Mouse (Mus musculus) embryonic facial prominence, embryonic 12.5 days (tissue): Measurements from ENCODE around the gene Sympk. TPM values are rescaled to one million over a fixed set of nuclear protein-coding genes. Genes with fewer than 3 reads are reported as not detected.
A peak's percentile ranks its signal among the peaks of the same experiment; 100 is the strongest.

Experiments used
- ATAC-seq: fragments of 200-750 bp; cut with Nextera tagmentation; 2 replicates; pipeline ENCODE4 v1.8.0; 2017; ENCODE audit not compliant: insufficient number of reproducible peaks, insufficient read depth, low FRiP score, low TSS enrichment
- H3K27ac ChIP-seq: fragments of 300-500 bp; sonication (generic); 2 replicates; pipeline ENCODE4 v1.5.1; 2016; ENCODE audit warnings: mild to moderate bottlenecking
- H3K27me3 ChIP-seq: fragments of 300-500 bp; sonication (generic); 2 replicates; pipeline ENCODE4 v1.6.1; 2016; ENCODE audit warnings: mild to moderate bottlenecking, moderate library complexity
- H3K36me3 ChIP-seq: fragments of 300-500 bp; sonication (generic); 2 replicates; pipeline ENCODE4 v1.6.1; 2016; ENCODE audit warnings: mild to moderate bottlenecking
- H3K4me1 ChIP-seq: fragments of 300-500 bp; sonication (generic); 2 replicates; pipeline ENCODE4 v1.6.1; 2016
- H3K4me2 ChIP-seq: fragments of 300-500 bp; sonication (generic); replicated peaks from 2 replicates; pipeline ENCODE4 v1.6.1; 2016; ENCODE audit warnings: mild to moderate bottlenecking, moderate library complexity
- H3K4me3 ChIP-seq: fragments of 300-500 bp; sonication (generic); 2 replicates; pipeline ENCODE4 v1.5.1; 2016; ENCODE audit warnings: mild to moderate bottlenecking
- H3K9ac ChIP-seq: fragments of 300-500 bp; sonication (generic); 2 replicates; pipeline ENCODE4 v1.6.1; 2016; ENCODE audit warnings: mild to moderate bottlenecking, moderate library complexity
- H3K9me3 ChIP-seq: fragments of 300-500 bp; sonication (generic); 2 replicates; pipeline ENCODE4 v1.6.1; 2016; ENCODE audit warnings: mild to moderate bottlenecking, moderate library complexity
- WGBS: fragments of 180-500 bp; shearing (Covaris S2); methylation state at CpG from one replicate; pipeline ENCODE4 v1.1.7; 2016; 5-methylcytosine and 5-hydroxymethylcytosine counted together
- polyA plus RNA-seq: library from polyadenylated mRNA; unstranded; fragments of >200 nt; fragmentation: Nextera tagmentation; extraction: Ambion mirVana; gene quantifications from 2 replicates; pipeline ENCODE4 v1.2.1, GENCODE M21; 2016

Gene Sympk
- polyA plus RNA-seq, 1 experiment from 2014 or later = 51.8 TPM

- Histone ChIP-seq H3K27me3 (no peaks in the 10 kb centered on the region), H3K4me2 (0 out of 2 replicates have a peak overlapping the region, but pooled peaks have one; percentile 28), H3K4me1 (peaks cover 36% of the 10 kb centered on the region), H3K36me3 (peaks cover 52% of the 10 kb centered on the region), H3K4me3 (no peak overlapping the region), H3K9ac (0 out of 2 replicates have a peak overlapping the region, but pooled peaks have one; percentile 11), H3K9me3 (no peaks in the 10 kb centered on the region), H3K27ac (peak overlapping the region; percentile 38; the same call in 1 of the 2 replicates)
- WGBS = 15% methylated on average over 6 of the region's 6 CpGs
- no peak for ATAC-seq
These were observed 61.3 kb downstream of the Sympk start for GRCm38 (mm10) chr7:19085495-19085894.

GRCm38 (mm10) chr7:19086042-19086441, 61.9 kb downstream of the Sympk start:
- no peak overlapping the region for H3K27ac ChIP-seq
- H3K4me2 ChIP-seq = peak overlapping the region; percentile 28; the same call in 1 of the 2 replicates
- peaks cover 50% of the 10 kb centered on the region for H3K36me3 ChIP-seq
- H3K9ac ChIP-seq = no peak overlapping the region
- no peak overlapping the region for H3K4me3 ChIP-seq
- no peaks in the 10 kb centered on the region for H3K27me3 ChIP-seq
- H3K9me3 ChIP-seq = no peaks in the 10 kb centered on the region
- no peak for ATAC-seq
- WGBS = 11% methylated on average over 14 of the region's 14 CpGs
- H3K4me1 ChIP-seq = peaks cover 36% of the 10 kb centered on the region

- Histone ChIP-seq H3K9me3 (no peaks in the 10 kb centered on the region), H3K27me3 (no peaks in the 10 kb centered on the region), H3K27ac (no peak overlapping the region), H3K36me3 (peaks cover 46% of the 10 kb centered on the region), H3K4me3 (no peak overlapping the region), H3K4me1 (peaks cover 36% of the 10 kb centered on the region), H3K4me2 (no peak overlapping the region), H3K9ac (no peak overlapping the region)
- 62% methylated on average over 18 of the region's 18 CpGs for WGBS
- ATAC-seq = no peak
These were observed 62.6 kb downstream of the Sympk start for GRCm38 (mm10) chr7:19086760-19087159.

DNA sequence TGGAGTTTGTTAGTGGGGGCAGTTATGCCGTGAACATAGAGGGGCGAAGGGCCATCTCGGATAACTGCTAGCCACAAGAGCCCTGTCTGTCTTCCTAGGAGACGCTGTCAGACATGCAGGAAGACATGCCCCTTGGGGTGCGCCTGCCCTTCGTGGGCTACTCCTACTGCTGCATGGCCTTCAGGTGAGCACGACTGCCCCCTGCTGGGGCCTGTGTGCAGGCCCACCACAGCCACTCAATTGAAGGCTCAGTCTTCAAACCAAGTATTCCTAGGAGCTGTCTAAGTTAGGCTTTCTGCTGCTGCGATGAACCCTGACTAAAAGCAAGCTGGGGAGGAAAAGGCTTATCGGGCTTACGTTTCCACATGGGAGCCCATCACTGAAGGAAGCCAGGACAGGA, 64.6 kb downstream of the Sympk start:
- Histone ChIP-seq H3K36me3 (peaks cover 31% of the 10 kb centered on the region), H3K27me3 (no peaks in the 10 kb centered on the region), H3K9me3 (no peaks in the 10 kb centered on the region), H3K4me3 (no peak overlapping the region), H3K27ac (no peak overlapping the region), H3K4me2 (no peak overlapping the region), H3K4me1 (peaks cover 37% of the 10 kb centered on the region), H3K9ac (no peak overlapping the region)
- 42% methylated on average over 10 of the region's 10 CpGs for WGBS
- ATAC-seq = no peak

- WGBS = 28% methylated on average over 17 of the region's 17 CpGs
- Histone ChIP-seq H3K9me3 (no peaks in the 10 kb centered on the region), H3K27me3 (no peaks in the 10 kb centered on the region), H3K4me3 (peak overlapping the region; percentile 77; the same call in 1 of the 2 replicates), H3K4me2 (peak overlapping the region; percentile 85), H3K36me3 (peaks cover 29% of the 10 kb centered on the region), H3K27ac (peak overlapping the region; percentile 94), H3K4me1 (peaks cover 28% of the 10 kb centered on the region), H3K9ac (peak overlapping the region; percentile 54)
- no peak for ATAC-seq
These were observed 67.7 kb downstream of the Sympk start for GRCm38 (mm10) chr7:19091913-19092312.

GRCm38 (mm10) chr7:19092381-19093173, 68.4 kb downstream of the Sympk start:
- Histone ChIP-seq H3K27me3 (no peaks in the 10 kb centered on the region), H3K9me3 (no peaks in the 10 kb centered on the region), H3K4me1 (peaks cover 35% of the 10 kb centered on the region), H3K4me2 (peak overlapping the region; percentile 85), H3K27ac (peak overlapping the region; percentile 94), H3K36me3 (peaks cover 29% of the 10 kb centered on the region), H3K4me3 (peak overlapping the region; percentile 77), H3K9ac (peak overlapping the region; percentile 54)
- WGBS = 4% methylated on average over 38 of the region's 38 CpGs
- ATAC-seq = peak; percentile 49

DNA sequence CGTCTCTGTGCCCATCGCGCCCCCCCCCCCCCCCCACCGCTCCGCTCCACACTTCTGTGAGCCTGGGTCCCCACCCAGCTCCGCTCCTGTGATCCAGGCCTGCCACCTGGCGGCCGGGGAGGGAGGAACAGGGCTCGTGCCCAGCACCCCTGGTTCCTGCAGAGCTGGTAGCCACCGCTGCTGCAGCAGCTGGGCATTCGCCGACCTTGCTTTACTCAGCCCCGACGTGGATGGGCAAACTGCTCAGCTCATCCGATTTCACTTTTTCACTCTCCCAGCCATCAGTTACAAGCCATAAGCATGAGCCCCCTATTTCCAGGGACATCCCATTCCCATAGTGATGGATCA, 69.0 kb downstream of the Sympk start:
- peaks cover 24% of the 10 kb centered on the region for H3K36me3 ChIP-seq
- H3K9ac ChIP-seq = peak overlapping the region; percentile 54
- no peaks in the 10 kb centered on the region for H3K27me3 ChIP-seq
- H3K9me3 ChIP-seq = no peaks in the 10 kb centered on the region
- 2% methylated on average over 12 of the region's 15 CpGs for WGBS
- peaks cover 35% of the 10 kb centered on the region for H3K4me1 ChIP-seq
- peak overlapping the region; percentile 94 for H3K27ac ChIP-seq
- peak overlapping the region; percentile 77 for H3K4me3 ChIP-seq
- peak; percentile 13 for ATAC-seq
- H3K4me2 ChIP-seq = peak overlapping the region; percentile 85

GRCm38 (mm10) chr7:19093537-19094385, 69.6 kb downstream of the Sympk start:
- peaks cover 37% of the 10 kb centered on the region for H3K4me1 ChIP-seq
- 1% methylated on average over 45 of the region's 45 CpGs for WGBS
- peak overlapping the region; percentile 99 for H3K27ac ChIP-seq

DNA sequence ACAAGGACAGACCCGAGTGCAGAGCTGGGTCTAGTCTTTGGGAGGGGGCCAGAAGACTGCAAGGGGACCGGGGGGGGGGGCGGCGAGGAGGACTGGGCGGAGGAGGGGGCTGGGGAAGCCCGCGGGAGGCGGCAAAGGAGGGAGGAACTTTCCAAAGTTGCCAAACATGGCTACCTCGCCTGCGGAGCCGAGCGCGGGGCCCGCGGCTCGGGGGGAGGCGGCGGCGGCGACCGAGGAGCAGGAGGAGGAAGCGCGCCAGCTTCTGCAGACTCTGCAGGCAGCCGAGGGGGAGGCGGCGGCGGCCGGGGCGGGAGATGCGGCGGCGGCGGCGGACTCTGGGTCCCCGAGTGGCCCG, 70.3 kb downstream of the Sympk start, which contains the start of gene Six5:
Gene Six5, plus strand, starts transcription at position 124 of the 355 bp plus-strand sequence.
- H3K9me3 ChIP-seq = no peaks in the 10 kb centered on the region
- no peak; the same call in 1 of the 2 replicates for ATAC-seq
- H3K4me1 ChIP-seq = peaks cover 41% of the 10 kb centered on the region
- H3K36me3 ChIP-seq = peaks cover 20% of the 10 kb centered on the region
- peak within 1 kb of the TSS; percentile 77 for H3K4me3 ChIP-seq
- peak within 1 kb of the TSS; percentile 99 for H3K27ac ChIP-seq
- H3K27me3 ChIP-seq = no peaks in the 10 kb centered on the region
- peak within 1 kb of the TSS; percentile 91 for H3K9ac ChIP-seq
- H3K4me2 ChIP-seq = peak within 1 kb of the TSS; percentile 85
- 1% methylated on average over 29 of the region's 36 CpGs for WGBS

More at GRCm38 (mm10) chr7:19093537-19094385, 69.6 kb downstream of the Sympk start:
- no peaks in the 10 kb centered on the region for H3K27me3 ChIP-seq
- H3K9ac ChIP-seq = peak overlapping the region; percentile 91
- peaks cover 24% of the 10 kb centered on the region for H3K36me3 ChIP-seq
- ATAC-seq = peak; percentile 87
- peak overlapping the region; percentile 77 for H3K4me3 ChIP-seq
- H3K9me3 ChIP-seq = no peaks in the 10 kb centered on the region
- peak overlapping the region; percentile 85 for H3K4me2 ChIP-seq

GRCm38 (mm10) chr7:19094826-19095750, 70.9 kb downstream of the Sympk start:
- Histone ChIP-seq H3K4me2 (peak overlapping the region; percentile 85), H3K9me3 (no peaks in the 10 kb centered on the region), H3K4me3 (peak overlapping the region; percentile 77), H3K9ac (peak overlapping the region; percentile 91), H3K36me3 (peaks cover 20% of the 10 kb centered on the region), H3K27me3 (no peaks in the 10 kb centered on the region), H3K27ac (peak overlapping the region; percentile 99), H3K4me1 (peaks cover 41% of the 10 kb centered on the region)
- no peak for ATAC-seq
- WGBS = under 1% methylated on average over 86 of the region's 87 CpGs

- Histone ChIP-seq H3K9ac (peak overlapping the region; percentile 91), H3K4me2 (peak overlapping the region; percentile 85), H3K4me1 (peaks cover 41% of the 10 kb centered on the region), H3K36me3 (peaks cover 17% of the 10 kb centered on the region), H3K4me3 (peak overlapping the region; percentile 77), H3K9me3 (no peaks in the 10 kb centered on the region), H3K27me3 (no peaks in the 10 kb centered on the region), H3K27ac (peak overlapping the region; percentile 99)
- 2% methylated on average over 19 of the region's 19 CpGs for WGBS
- ATAC-seq = peak; percentile 7; the same call in 1 of the 2 replicates
These were observed 71.6 kb downstream of the Sympk start for GRCm38 (mm10) chr7:19095751-19096110.
